Mouse (Mus musculus) stomach, postnatal 0 days (tissue): ENCODE data around the gene Ubox5. TPM values are rescaled to one million over a fixed set of nuclear protein-coding genes. Genes with fewer than 3 reads are reported as not detected.

ENCODE experiments used
- ATAC-seq: fragments of 200-750 bp; cut with Nextera tagmentation; 2 replicates; pipeline ENCODE4 v1.8.0; 2017; ENCODE audit not compliant: low FRiP score, low TSS enrichment
- DNase-seq: peaks from one replicate; pipeline ENCODE4 v3.0.0-alpha.2; 2016; ENCODE audit warnings: low spot score
- H3K27ac ChIP-seq: fragments of 300-500 bp; sonication (generic); replicated peaks from 2 replicates; pipeline ENCODE4 v1.5.1; 2014; ENCODE audit warnings: mild to moderate bottlenecking, control low read depth
- H3K27me3 ChIP-seq: fragments of 300-500 bp; sonication (generic); 2 replicates; pipeline ENCODE4 v1.6.1; 2014; ENCODE audit warnings: low read length; ENCODE audit not compliant: control insufficient read depth, insufficient read depth
- H3K36me3 ChIP-seq: fragments of 300-500 bp; sonication (generic); 2 replicates; pipeline ENCODE4 v1.6.1; 2014; ENCODE audit warnings: low read length, mixed read lengths; ENCODE audit not compliant: control insufficient read depth, insufficient read depth
- H3K4me1 ChIP-seq: fragments of 300-500 bp; sonication (generic); replicated peaks from 2 replicates; pipeline ENCODE4 v1.6.1; 2014; ENCODE audit warnings: antibody characterized with exemption; ENCODE audit not compliant: control insufficient read depth, insufficient read depth
- H3K4me2 ChIP-seq: fragments of 300-500 bp; sonication (generic); replicated peaks from 2 replicates; pipeline ENCODE4 v1.6.1; 2014; ENCODE audit warnings: low read depth, mild to moderate bottlenecking, control low read depth, moderate library complexity
- H3K4me3 ChIP-seq: fragments of 300-500 bp; sonication (generic); 2 replicates; pipeline ENCODE4 v1.5.1; 2014; ENCODE audit warnings: low read depth, low read length, control low read depth
- H3K9ac ChIP-seq: fragments of 300-500 bp; sonication (generic); 2 replicates; pipeline ENCODE4 v1.6.1; 2014; ENCODE audit warnings: mild to moderate bottlenecking, low read length, control low read depth, mixed read lengths
- H3K9me3 ChIP-seq: fragments of 300-500 bp; sonication (generic); 2 replicates; pipeline ENCODE4 v1.6.1; 2016; ENCODE audit warnings: low read length; ENCODE audit not compliant: control insufficient read depth
- CTCF ChIP-seq: IDR thresholded peaks from 2 replicates; pipeline ENCODE4 v1.5.1; 2016; ENCODE audit warnings: antibody characterized with exemption, low read depth, mild to moderate bottlenecking, moderate library complexity
- EP300 ChIP-seq: optimal IDR thresholded peaks from 2 replicates; pipeline ENCODE3; 2016; ENCODE audit warnings: antibody characterized with exemption
- WGBS: fragments of 180-500 bp; shearing (Covaris S2); extraction: QIAGEN DNeasy Blood & Tissue Kit; methylation state at CpG from one replicate; pipeline ENCODE4 v1.1.7; 2014; 5-methylcytosine and 5-hydroxymethylcytosine counted together
- polyA plus RNA-seq: library from polyadenylated mRNA; unstranded; fragments of >200 nt; fragmentation: Nextera tagmentation; extraction: Ambion mirVana; gene quantifications from 2 replicates; pipeline ENCODE4 v1.2.1, GENCODE M21; 2015

The Ubox5 gene
- polyA plus RNA-seq, 1 experiment from 2014 or later, result 4.1 TPM

- ATAC-seq (peak; percentile 85), DNase-seq (peak; percentile 92)
- no peaks in the 10 kb centered on the region for H3K27me3 ChIP-seq
- no peaks in the 10 kb centered on the region for H3K9me3 ChIP-seq
- TF ChIP-seq CTCF, result no peak; the same call in 1 of the 2 replicates
- TF ChIP-seq EP300, result no peak
- H3K4me2 ChIP-seq, result peak overlapping the region; percentile 38
- H3K4me3 ChIP-seq, result 0 out of 2 replicates have a peak overlapping the region, but pooled peaks have one; percentile 16
- 28% methylated on average over 16 of the region's 16 CpGs for WGBS
- peak overlapping the region; percentile 39; the same call in 1 of the 2 replicates for H3K9ac ChIP-seq
- peak overlapping the region; percentile 83 for H3K27ac ChIP-seq
- H3K4me1 ChIP-seq, result 0 out of 2 replicates have a peak, but pooled peaks cover 2% of the 10 kb centered on the region
- no peaks in the 10 kb centered on the region; the same call in 1 of the 2 replicates for H3K36me3 ChIP-seq
Observed at GRCm38 (mm10) chr2:130638101-130638611, 8.3 kb upstream of the Ubox5 start.

- no peak overlapping the region for H3K4me2 ChIP-seq
- WGBS, result 54% methylated on average over 21 of the region's 21 CpGs
- no peak for TF ChIP-seq EP300
- TF ChIP-seq CTCF, result no peak
- no peak overlapping the region for H3K9ac ChIP-seq
- DNase-seq (peak; percentile 37), ATAC-seq (no peak)
- H3K36me3 ChIP-seq, result no peaks in the 10 kb centered on the region; the same call in 1 of the 2 replicates
- no peaks in the 10 kb centered on the region for H3K9me3 ChIP-seq
- 0 out of 2 replicates have a peak, but pooled peaks cover 2% of the 10 kb centered on the region for H3K4me1 ChIP-seq
- no peaks in the 10 kb centered on the region for H3K27me3 ChIP-seq
- H3K27ac ChIP-seq, result no peak overlapping the region
- no peak overlapping the region for H3K4me3 ChIP-seq
Observed at GRCm38 (mm10) chr2:130635847-130636246, 6.0 kb upstream of the Ubox5 start.

GRCm38 (mm10) chr2:130634739-130635411, 5.0 kb upstream of the Ubox5 start:
- peak overlapping the region; percentile 69 for H3K4me2 ChIP-seq
- H3K9me3 ChIP-seq, result no peaks in the 10 kb centered on the region
- 0 out of 2 replicates have a peak, but pooled peaks cover 2% of the 10 kb centered on the region for H3K4me1 ChIP-seq
- H3K27me3 ChIP-seq, result no peaks in the 10 kb centered on the region
- DNase-seq, result peak; percentile 46
- no peak overlapping the region for H3K27ac ChIP-seq
- H3K4me3 ChIP-seq, result peak overlapping the region; percentile 38
- H3K9ac ChIP-seq, result peak overlapping the region; percentile 57
- TF ChIP-seq EP300 (no peak), CTCF (peak; percentile 65)
- H3K36me3 ChIP-seq, result no peaks in the 10 kb centered on the region; the same call in 1 of the 2 replicates
- no peak for ATAC-seq
- WGBS, result 12% methylated on average over 37 of the region's 38 CpGs

- Histone ChIP-seq H3K4me3 (peak overlapping the region; percentile 38), H3K27me3 (no peaks in the 10 kb centered on the region)
Observed at GRCm38 (mm10) chr2:130634006-130634738, 4.3 kb upstream of the Ubox5 start.

GRCm38 (mm10) chr2:130632887-130633675, 3.2 kb upstream of the Ubox5 start:
- DNase-seq (no peak), ATAC-seq (no peak)
- Histone ChIP-seq H3K4me3 (no peak overlapping the region), H3K27me3 (no peaks in the 10 kb centered on the region), H3K27ac (no peak overlapping the region), H3K36me3 (no peaks in the 10 kb centered on the region; the same call in 1 of the 2 replicates), H3K4me1 (0 out of 2 replicates have a peak, but pooled peaks cover 2% of the 10 kb centered on the region), H3K4me2 (no peak overlapping the region), H3K9ac (no peak overlapping the region), H3K9me3 (no peaks in the 10 kb centered on the region)
- WGBS, result 51% methylated on average over 5 of the region's 5 CpGs
- TF ChIP-seq EP300 (no peak), CTCF (no peak)

More at GRCm38 (mm10) chr2:130634006-130634738, 4.3 kb upstream of the Ubox5 start:
- DNase-seq (no peak), ATAC-seq (no peak)
- Histone ChIP-seq H3K36me3 (no peaks in the 10 kb centered on the region; the same call in 1 of the 2 replicates), H3K27ac (no peak overlapping the region), H3K4me1 (0 out of 2 replicates have a peak, but pooled peaks cover 2% of the 10 kb centered on the region), H3K9ac (peak overlapping the region; percentile 57; the same call in 1 of the 2 replicates), H3K4me2 (peak overlapping the region; percentile 69; the same call in 1 of the 2 replicates), H3K9me3 (no peaks in the 10 kb centered on the region)
- 43% methylated on average over 14 of the region's 14 CpGs for WGBS
- TF ChIP-seq CTCF, result no peak
- no peak for TF ChIP-seq EP300
